Mouse (Mus musculus) forebrain, embryonic 15.5 days (tissue): ENCODE results near the gene Ankrd36. TPM values are rescaled to one million over a fixed set of nuclear protein-coding genes. Genes with fewer than 3 reads are reported as not detected.
"Not testable (repeated sequence)": the region's sequence is repeated elsewhere in the genome, so short reads cannot be mapped to it uniquely, and the experiment has no call there.

Experiments
- ATAC-seq: fragments of 200-750 bp; cut with Nextera tagmentation; replicated peaks from 2 replicates; pipeline ENCODE4 v1.8.0; 2017; ENCODE audit warnings: mild to moderate bottlenecking, moderate TSS enrichment, moderate library complexity
- H3K27ac ChIP-seq: fragments of 300-500 bp; sonication (generic); replicated peaks from 2 replicates; pipeline ENCODE4 v1.5.1; 2015; ENCODE audit warnings: mild to moderate bottlenecking, inconsistent platforms
- H3K27me3 ChIP-seq: fragments of 300-500 bp; sonication (generic); 2 replicates; pipeline ENCODE4 v1.6.1; 2015; ENCODE audit warnings: inconsistent platforms
- H3K36me3 ChIP-seq: fragments of 300-500 bp; sonication (generic); 2 replicates; pipeline ENCODE4 v1.6.1; 2015; ENCODE audit warnings: mild to moderate bottlenecking, inconsistent platforms
- H3K4me1 ChIP-seq: fragments of 300-500 bp; sonication (generic); 2 replicates; pipeline ENCODE4 v1.6.1; 2015; ENCODE audit warnings: inconsistent platforms
- H3K4me2 ChIP-seq: fragments of 300-500 bp; sonication (generic); replicated peaks from 2 replicates; pipeline ENCODE4 v1.6.1; 2015; ENCODE audit warnings: mild to moderate bottlenecking, inconsistent platforms
- H3K4me3 ChIP-seq: fragments of 300-500 bp; sonication (generic); 2 replicates; pipeline ENCODE4 v1.5.1; 2015; ENCODE audit warnings: mild to moderate bottlenecking, inconsistent platforms
- H3K9ac ChIP-seq: fragments of 300-500 bp; sonication (generic); replicated peaks from 2 replicates; pipeline ENCODE4 v1.6.1; 2015; ENCODE audit warnings: mild to moderate bottlenecking, inconsistent platforms
- H3K9me3 ChIP-seq: fragments of 300-500 bp; sonication (generic); 2 replicates; pipeline ENCODE4 v1.6.1; 2016; ENCODE audit warnings: inconsistent platforms
- WGBS: fragments of 180-500 bp; shearing (Covaris S2); methylation state at CpG from one replicate; pipeline ENCODE4 v1.1.7; 2015; ENCODE audit warnings: mixed read lengths; 5-methylcytosine and 5-hydroxymethylcytosine counted together
- polyA plus RNA-seq: library from polyadenylated mRNA; unstranded; fragments of >200 nt; fragmentation: Nextera tagmentation; extraction: Ambion mirVana; gene quantifications from 2 replicates; pipeline ENCODE4 v1.2.1, GENCODE M21; 2015

Gene Ankrd36
- polyA plus RNA-seq, 1 experiment from 2014 or later: not detected

GRCm38 (mm10) chr11:5596756-5597155 lies 27.3 kb downstream of the Ankrd36 start:
- H3K27me3 ChIP-seq: no peaks in the 10 kb centered on the region
- H3K9me3 ChIP-seq: no peaks in the 10 kb centered on the region
- WGBS: 88% methylated on average over 6 of the region's 6 CpGs
- no peak overlapping the region for H3K4me2 ChIP-seq
- H3K4me1 ChIP-seq: peaks cover 17% of the 10 kb centered on the region
- no peak overlapping the region for H3K27ac ChIP-seq
- no peak overlapping the region for H3K9ac ChIP-seq
- ATAC-seq: no peak
- no peaks in the 10 kb centered on the region for H3K36me3 ChIP-seq
- H3K4me3 ChIP-seq: no peak overlapping the region

GRCm38 (mm10) chr11:5605421-5605820 lies 35.9 kb downstream of the Ankrd36 start:
- Histone ChIP-seq H3K9ac (no peak overlapping the region), H3K27me3 (no peaks in the 10 kb centered on the region), H3K4me1 (no peaks in the 10 kb centered on the region), H3K9me3 (no peaks in the 10 kb centered on the region), H3K36me3 (no peaks in the 10 kb centered on the region), H3K4me3 (no peak overlapping the region), H3K27ac (no peak overlapping the region), H3K4me2 (no peak overlapping the region)
- ATAC-seq: no peak
- 91% methylated on average over 3 of the region's 3 CpGs for WGBS

- H3K4me1 ChIP-seq, H3K9me3 ChIP-seq, H3K36me3 ChIP-seq, H3K4me3 ChIP-seq, ATAC-seq, H3K27ac ChIP-seq, H3K27me3 ChIP-seq, H3K9ac ChIP-seq, H3K4me2 ChIP-seq: not testable (repeated sequence)
- WGBS: 83% methylated on average over 1 of the region's 1 CpGs
Observed at GRCm38 (mm10) chr11:5611918-5612317, 42.4 kb downstream of the Ankrd36 start.

GRCm38 (mm10) chr11:5614453-5614852 lies 45.0 kb downstream of the Ankrd36 start:
- Histone ChIP-seq H3K4me1 (0 out of 2 replicates have a peak, but pooled peaks cover 7% of the 10 kb centered on the region), H3K9me3 (no peaks in the 10 kb centered on the region), H3K36me3 (no peaks in the 10 kb centered on the region), H3K4me3 (no peak overlapping the region), H3K9ac (no peak overlapping the region), H3K4me2 (no peak overlapping the region), H3K27me3 (no peaks in the 10 kb centered on the region), H3K27ac (no peak overlapping the region)
- 49% methylated on average over 3 of the region's 3 CpGs for WGBS
- ATAC-seq: no peak

GRCm38 (mm10) chr11:5625101-5625500 lies 55.6 kb downstream of the Ankrd36 start:
- WGBS: 90% methylated on average over 4 of the region's 4 CpGs
- Histone ChIP-seq H3K4me2 (no peak overlapping the region), H3K27me3 (no peaks in the 10 kb centered on the region), H3K9ac (no peak overlapping the region), H3K27ac (no peak overlapping the region), H3K9me3 (no peaks in the 10 kb centered on the region), H3K4me1 (no peaks in the 10 kb centered on the region), H3K36me3 (no peaks in the 10 kb centered on the region), H3K4me3 (no peak overlapping the region)
- ATAC-seq: no peak

GRCm38 (mm10) chr11:5629033-5629432 lies 59.5 kb downstream of the Ankrd36 start:
- 21% methylated on average over 15 of the region's 15 CpGs for WGBS
- Histone ChIP-seq H3K4me2 (no peak overlapping the region), H3K36me3 (no peaks in the 10 kb centered on the region)

GRCm38 (mm10) chr11:5643085-5643484 lies 73.6 kb downstream of the Ankrd36 start:
- 82% methylated on average over 5 of the region's 5 CpGs for WGBS
- Histone ChIP-seq H3K4me2 (no peak overlapping the region), H3K36me3 (no peaks in the 10 kb centered on the region), H3K9me3 (no peaks in the 10 kb centered on the region), H3K27ac (no peak overlapping the region), H3K4me1 (no peaks in the 10 kb centered on the region), H3K9ac (no peak overlapping the region), H3K27me3 (no peaks in the 10 kb centered on the region), H3K4me3 (no peak overlapping the region)
- no peak for ATAC-seq

More at GRCm38 (mm10) chr11:5629033-5629432, 59.5 kb downstream of the Ankrd36 start:
- Histone ChIP-seq H3K27ac (no peak overlapping the region), H3K9me3 (no peaks in the 10 kb centered on the region), H3K9ac (no peak overlapping the region), H3K4me1 (no peaks in the 10 kb centered on the region), H3K27me3 (no peaks in the 10 kb centered on the region), H3K4me3 (no peak overlapping the region)
- no peak for ATAC-seq

- H3K9ac ChIP-seq: no peak overlapping the region
- H3K4me3 ChIP-seq: no peak overlapping the region
- H3K27ac ChIP-seq: no peak overlapping the region
- no peaks in the 10 kb centered on the region for H3K36me3 ChIP-seq
- no peak for ATAC-seq
- H3K9me3 ChIP-seq: no peaks in the 10 kb centered on the region
- H3K27me3 ChIP-seq: no peaks in the 10 kb centered on the region
- no peaks in the 10 kb centered on the region for H3K4me1 ChIP-seq
- H3K4me2 ChIP-seq: no peak overlapping the region
- 64% methylated on average over 7 of the region's 7 CpGs for WGBS
Observed at GRCm38 (mm10) chr11:5650321-5650720, 80.8 kb downstream of the Ankrd36 start.

GRCm38 (mm10) chr11:5682541-5682940 lies 113.1 kb downstream of the Ankrd36 start:
- Histone ChIP-seq H3K27me3 (no peaks in the 10 kb centered on the region), H3K9me3 (no peaks in the 10 kb centered on the region), H3K4me1 (no peaks in the 10 kb centered on the region), H3K36me3 (no peaks in the 10 kb centered on the region), H3K4me2 (no peak overlapping the region), H3K4me3 (no peak overlapping the region), H3K27ac (no peak overlapping the region), H3K9ac (no peak overlapping the region)
- WGBS: 74% methylated on average over 6 of the region's 6 CpGs
- ATAC-seq: no peak

GRCm38 (mm10) chr11:5684283-5684682 lies 114.8 kb downstream of the Ankrd36 start:
- no peak overlapping the region for H3K9ac ChIP-seq
- H3K27me3 ChIP-seq: no peaks in the 10 kb centered on the region
- no peak overlapping the region for H3K4me2 ChIP-seq
- H3K4me1 ChIP-seq: no peaks in the 10 kb centered on the region
- no peak overlapping the region for H3K4me3 ChIP-seq
- no peaks in the 10 kb centered on the region for H3K36me3 ChIP-seq
- no peak for ATAC-seq
- no peaks in the 10 kb centered on the region for H3K9me3 ChIP-seq
- no peak overlapping the region for H3K27ac ChIP-seq
- 35% methylated on average over 7 of the region's 7 CpGs for WGBS

GRCm38 (mm10) chr11:5691775-5692174 lies 122.3 kb downstream of the Ankrd36 start:
- no peak overlapping the region for H3K9ac ChIP-seq
- no peaks in the 10 kb centered on the region for H3K36me3 ChIP-seq
- no peak overlapping the region for H3K4me3 ChIP-seq
- no peaks in the 10 kb centered on the region for H3K9me3 ChIP-seq
- H3K27ac ChIP-seq: no peak overlapping the region
- 41% methylated on average over 7 of the region's 7 CpGs for WGBS
- no peaks in the 10 kb centered on the region for H3K4me1 ChIP-seq
- H3K4me2 ChIP-seq: no peak overlapping the region
- H3K27me3 ChIP-seq: no peaks in the 10 kb centered on the region
- no peak for ATAC-seq

- 91% methylated on average over 7 of the region's 7 CpGs for WGBS
- no peak overlapping the region for H3K4me3 ChIP-seq
- peaks cover 4% of the 10 kb centered on the region for H3K4me1 ChIP-seq
- H3K27me3 ChIP-seq: no peaks in the 10 kb centered on the region
- no peak overlapping the region for H3K27ac ChIP-seq
- no peak for ATAC-seq
- peaks cover 19% of the 10 kb centered on the region for H3K36me3 ChIP-seq
- no peaks in the 10 kb centered on the region for H3K9me3 ChIP-seq
- no peak overlapping the region for H3K4me2 ChIP-seq
- H3K9ac ChIP-seq: no peak overlapping the region
Observed at GRCm38 (mm10) chr11:5700808-5701207, 131.3 kb downstream of the Ankrd36 start.

GRCm38 (mm10) chr11:5701300-5701699 lies 131.8 kb downstream of the Ankrd36 start:
- Histone ChIP-seq H3K27ac (no peak overlapping the region), H3K4me2 (no peak overlapping the region), H3K4me1 (peaks cover 9% of the 10 kb centered on the region), H3K9me3 (no peaks in the 10 kb centered on the region), H3K36me3 (peaks cover 19% of the 10 kb centered on the region), H3K27me3 (no peaks in the 10 kb centered on the region), H3K4me3 (no peak overlapping the region), H3K9ac (no peak overlapping the region)
- no peak for ATAC-seq
- 72% methylated on average over 2 of the region's 2 CpGs for WGBS
